In the genomic region with DNA sequence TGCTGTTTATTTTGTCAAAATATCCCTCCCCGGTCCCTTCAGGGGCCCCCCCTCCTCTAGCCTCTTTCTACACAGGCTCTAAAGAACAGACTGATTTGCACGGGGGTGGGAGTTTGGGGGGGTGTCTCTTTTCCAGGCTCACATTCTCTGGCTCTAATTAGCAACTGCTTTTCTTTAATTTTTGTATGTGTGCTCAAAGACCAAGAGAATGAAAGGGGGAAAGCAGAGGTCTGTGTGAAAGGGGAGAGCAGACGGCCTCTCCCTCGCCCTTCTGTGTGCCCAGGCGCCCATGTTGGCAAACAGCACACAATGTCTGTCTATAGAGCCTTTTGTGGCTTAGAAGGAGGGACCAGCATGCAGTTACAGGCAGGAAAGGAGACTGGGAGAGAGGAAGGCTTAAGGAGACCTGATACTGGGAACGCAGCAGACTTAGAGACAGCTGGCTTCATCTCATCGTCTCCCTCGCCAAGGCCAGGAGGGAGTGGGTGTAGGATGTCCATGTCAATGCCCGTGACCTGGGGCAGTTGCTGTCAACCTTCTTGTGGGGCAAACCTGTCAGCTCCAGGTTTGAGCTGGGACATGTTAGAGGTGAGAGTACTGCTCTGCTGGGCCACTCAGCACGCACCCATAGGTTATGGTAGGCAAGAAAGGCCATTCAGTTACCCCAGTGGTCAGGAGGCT, we compare ENCODE assay signal across 12 mouse cellular contexts.
DNase-seq lines count a peak whose midpoint lies in the region; ATAC-seq lines count a peak whose summit lies in the region.
"Had no signal": no experiment of that assay in that cellular context is flagged by ENCODE, and none has a peak within 500 bp of the region (broad histone marks: within the 10 kb centered on the region; RNA-seq: fewer than 3 reads in every experiment).

No protein-coding gene starts in this region.

- peak; percentile 19 for DNase-seq in right cerebral cortex, postnatal 25 days
- no peak for DNase-seq in right cerebral cortex, postnatal 10 days (ENCODE audit: low spot score in 2 of 2)
- no peak for DNase-seq in limb, embryonic 10.5 days (ENCODE audit: low spot score)
- DNase-seq in skeletal muscle tissue, adult 2 months (ENCODE audit: low read depth, low spot score), result peak; percentile 66
- DNase-seq in heart, adult 8-10 months (ENCODE audit: low spot score), result no peak
- DNase-seq in heart, postnatal 36 days, result no peak
- DNase-seq: kidney, postnatal 10 days; lung, adult 18-20 months; right cerebral cortex, postnatal 14 days had no signal

- intact Hi-C loops in heart, postnatal 36 days (cut with DNase I), result no loop called here

- H3K4me1 ChIP-seq in forebrain, embryonic 15.5 days, result peaks cover 36% of the 10 kb centered on the region
- H3K4me1 ChIP-seq in limb, embryonic 10.5 days, result peaks cover 12% of the 10 kb centered on the region
- H3K4me1 ChIP-seq in intestine, embryonic 16.5 days (ENCODE audit: control insufficient read depth, insufficient read depth, low read length), result no peaks in the 10 kb centered on the region

- ATAC-seq in forebrain, embryonic 15.5 days (replicated peaks), result peak; percentile 64
- no peak for ATAC-seq in intestine, embryonic 16.5 days

- WGBS in forebrain, embryonic 15.5 days, result 16% methylated on average over 10 of the region's 10 CpGs
- 84% methylated on average over 10 of the region's 10 CpGs for WGBS in limb, embryonic 10.5 days
- WGBS in intestine, embryonic 16.5 days, result 76% methylated on average over 10 of the region's 10 CpGs

- no peaks in the 10 kb centered on the region for H3K36me3 ChIP-seq in forebrain, embryonic 15.5 days
- no peaks in the 10 kb centered on the region for H3K36me3 ChIP-seq in limb, embryonic 10.5 days
- H3K36me3 ChIP-seq in intestine, embryonic 16.5 days (ENCODE audit: control insufficient read depth, insufficient read depth, low read length), result no peaks in the 10 kb centered on the region
- H3K36me3 ChIP-seq: heart, embryonic 13.5 days had no signal

- H3K27me3 ChIP-seq in forebrain, embryonic 15.5 days, result peaks cover 13% of the 10 kb centered on the region; the same call in 1 of the 2 replicates
- no peaks in the 10 kb centered on the region; the same call in 1 of the 2 replicates for H3K27me3 ChIP-seq in limb, embryonic 10.5 days (ENCODE audit: low read depth, poor library complexity, severe bottlenecking)
- no peaks in the 10 kb centered on the region for H3K27me3 ChIP-seq in intestine, embryonic 16.5 days (replicated peaks; ENCODE audit: control insufficient read depth, insufficient read depth, low read length)

- H3K9ac ChIP-seq in forebrain, embryonic 15.5 days (replicated peaks), result no peak overlapping the region
- no peak overlapping the region for H3K9ac ChIP-seq in intestine, embryonic 16.5 days (ENCODE audit: low read depth, low read length)
- H3K9ac ChIP-seq: heart, embryonic 13.5 days had no signal

- H3K27ac ChIP-seq in forebrain, embryonic 15.5 days (replicated peaks), result no peak overlapping the region; the same call in 1 of the 2 replicates
- 0 out of 2 replicates have a peak overlapping the region, but pooled peaks have one; percentile 46 for H3K27ac ChIP-seq in limb, embryonic 10.5 days
- no peak overlapping the region for H3K27ac ChIP-seq in intestine, embryonic 16.5 days (ENCODE audit: low read length)
- H3K27ac ChIP-seq: heart, embryonic 13.5 days had no signal

- H3K9me3 ChIP-seq in forebrain, embryonic 15.5 days, result no peaks in the 10 kb centered on the region
- no peaks in the 10 kb centered on the region for H3K9me3 ChIP-seq in limb, embryonic 10.5 days (replicated peaks)
- H3K9me3 ChIP-seq in intestine, embryonic 16.5 days (ENCODE audit: control insufficient read depth, low read length), result no peaks in the 10 kb centered on the region
- H3K9me3 ChIP-seq: heart, embryonic 13.5 days had no signal

- H3K4me2 ChIP-seq in forebrain, embryonic 15.5 days (replicated peaks), result no peak overlapping the region
- no peak overlapping the region for H3K4me2 ChIP-seq in intestine, embryonic 16.5 days (ENCODE audit: low read depth, low read length)
- H3K4me2 ChIP-seq: heart, embryonic 13.5 days had no signal

- no peak overlapping the region for H3K4me3 ChIP-seq in forebrain, embryonic 15.5 days
- H3K4me3 ChIP-seq in limb, embryonic 10.5 days, result no peak overlapping the region
- H3K4me3 ChIP-seq in intestine, embryonic 16.5 days (ENCODE audit: low read length), result no peak overlapping the region
- H3K4me3 ChIP-seq: heart, embryonic 13.5 days had no signal

Comparison
In these comparisons a context has a peak if more than half of its experiments do, and no peak if none do; other contexts are left out.
1. DNase-seq: peak in right cerebral cortex, postnatal 25 days (single experiment) and skeletal muscle tissue, adult 2 months (single experiment); none in right cerebral cortex, postnatal 10 days (0 of 2), limb, embryonic 10.5 days (single experiment), heart, adult 8-10 months (single experiment) and heart, postnatal 36 days (0 of 2).